Mouse (Mus musculus) liver, postnatal 0 days (tissue): ENCODE measurements around the gene Spred2.

Experiments
- CTCF ChIP-seq: sonication (generic); IDR thresholded peaks from 2 replicates; pipeline ENCODE4 v1.5.1; 2016; ENCODE audit warnings: antibody characterized with exemption, low read depth
- EP300 ChIP-seq: IDR thresholded peaks from 2 replicates; pipeline ENCODE4 v1.6.1; 2016; ENCODE audit warnings: antibody characterized with exemption, low read depth, mild to moderate bottlenecking

GRCm38 (mm10) chr11:19969584-19969983, 45.4 kb downstream of the Spred2 start:
- TF ChIP-seq CTCF (no peak), EP300 (no peak)
